Mouse (Mus musculus) erythroblast, embryonic 14.5 days (primary cell): ENCODE data around the gene Pigp. TPM values are rescaled to one million over a fixed set of nuclear protein-coding genes. Genes with fewer than 3 reads are reported as not detected.
"Not testable (repeated sequence)": the region's sequence is repeated elsewhere in the genome, so short reads cannot be mapped to it uniquely, and the experiment has no call there.

Experiments
- H3K27me3 ChIP-seq: 2 replicates; pipeline ENCODE4 v1.6.1; 2012; ENCODE audit warnings: inconsistent platforms; ENCODE audit not compliant: control insufficient read depth
- H3K36me3 ChIP-seq: 2 replicates; pipeline ENCODE4 v1.6.1; 2012; ENCODE audit warnings: mild to moderate bottlenecking, inconsistent platforms; ENCODE audit not compliant: control insufficient read depth
- H3K4me1 ChIP-seq: 2 replicates; pipeline ENCODE4 v1.6.1; 2012; ENCODE audit warnings: inconsistent platforms; ENCODE audit not compliant: control insufficient read depth
- H3K4me3 ChIP-seq: replicated peaks from 2 replicates; pipeline ENCODE3; 2012; ENCODE audit warnings: moderate library complexity, mild to moderate bottlenecking, inconsistent platforms
- H3K9me3 ChIP-seq: 2 replicates; pipeline ENCODE4 v1.6.1; 2012; ENCODE audit warnings: low read length, inconsistent platforms, mixed read lengths; ENCODE audit not compliant: control insufficient read depth
- GATA1 ChIP-seq: IDR thresholded peaks from 2 replicates; pipeline ENCODE4 v1.6.1; 2012; ENCODE audit warnings: low read length, inconsistent platforms, mixed read lengths
- TAL1 ChIP-seq: IDR thresholded peaks from 3 replicates; pipeline ENCODE4 v1.6.1; 2012; ENCODE audit warnings: low read length, inconsistent platforms, mixed read lengths
- polyA plus RNA-seq: library from polyadenylated mRNA; stranded (reverse); fragments of >175 nt; gene quantifications from 2 replicates; pipeline ENCODE4 v1.2.3, GENCODE M21; 2012

Gene Pigp
- polyA plus RNA-seq, 1 experiment = 0.69 TPM

- no peaks in the 10 kb centered on the region for H3K4me1 ChIP-seq
- TF ChIP-seq GATA1 (no peak), TAL1 (no peak)
- no peaks in the 10 kb centered on the region for H3K36me3 ChIP-seq
- no peaks in the 10 kb centered on the region for H3K9me3 ChIP-seq
- H3K27me3 ChIP-seq = no peaks in the 10 kb centered on the region
- H3K4me3 ChIP-seq = no peak overlapping the region
Measured at GRCm38 (mm10) chr16:94349588-94350286, 21.9 kb downstream of the Pigp start.

GRCm38 (mm10) chr16:94348779-94349178 is 22.9 kb downstream of the Pigp start:
- Histone ChIP-seq H3K36me3 (no peaks in the 10 kb centered on the region), H3K4me3 (no peak overlapping the region), H3K4me1 (no peaks in the 10 kb centered on the region), H3K27me3 (no peaks in the 10 kb centered on the region), H3K9me3 (no peaks in the 10 kb centered on the region)
- TF ChIP-seq TAL1 (no peak), GATA1 (no peak)

- no peaks in the 10 kb centered on the region for H3K27me3 ChIP-seq
- no peaks in the 10 kb centered on the region for H3K9me3 ChIP-seq
- H3K4me1 ChIP-seq = no peaks in the 10 kb centered on the region
- H3K4me3 ChIP-seq = no peak overlapping the region
- no peaks in the 10 kb centered on the region for H3K36me3 ChIP-seq
- no peak for TF ChIP-seq TAL1
- TF ChIP-seq GATA1 = no peak
Measured at GRCm38 (mm10) chr16:94347080-94347731, 24.4 kb downstream of the Pigp start.

- Histone ChIP-seq H3K36me3 (no peaks in the 10 kb centered on the region), H3K4me1 (no peaks in the 10 kb centered on the region), H3K4me3 (no peak overlapping the region), H3K27me3 (no peaks in the 10 kb centered on the region), H3K9me3 (no peaks in the 10 kb centered on the region)
- no peak for TF ChIP-seq GATA1
- TF ChIP-seq TAL1 = no peak
Measured at GRCm38 (mm10) chr16:94345733-94346132, 25.9 kb downstream of the Pigp start.

DNA sequence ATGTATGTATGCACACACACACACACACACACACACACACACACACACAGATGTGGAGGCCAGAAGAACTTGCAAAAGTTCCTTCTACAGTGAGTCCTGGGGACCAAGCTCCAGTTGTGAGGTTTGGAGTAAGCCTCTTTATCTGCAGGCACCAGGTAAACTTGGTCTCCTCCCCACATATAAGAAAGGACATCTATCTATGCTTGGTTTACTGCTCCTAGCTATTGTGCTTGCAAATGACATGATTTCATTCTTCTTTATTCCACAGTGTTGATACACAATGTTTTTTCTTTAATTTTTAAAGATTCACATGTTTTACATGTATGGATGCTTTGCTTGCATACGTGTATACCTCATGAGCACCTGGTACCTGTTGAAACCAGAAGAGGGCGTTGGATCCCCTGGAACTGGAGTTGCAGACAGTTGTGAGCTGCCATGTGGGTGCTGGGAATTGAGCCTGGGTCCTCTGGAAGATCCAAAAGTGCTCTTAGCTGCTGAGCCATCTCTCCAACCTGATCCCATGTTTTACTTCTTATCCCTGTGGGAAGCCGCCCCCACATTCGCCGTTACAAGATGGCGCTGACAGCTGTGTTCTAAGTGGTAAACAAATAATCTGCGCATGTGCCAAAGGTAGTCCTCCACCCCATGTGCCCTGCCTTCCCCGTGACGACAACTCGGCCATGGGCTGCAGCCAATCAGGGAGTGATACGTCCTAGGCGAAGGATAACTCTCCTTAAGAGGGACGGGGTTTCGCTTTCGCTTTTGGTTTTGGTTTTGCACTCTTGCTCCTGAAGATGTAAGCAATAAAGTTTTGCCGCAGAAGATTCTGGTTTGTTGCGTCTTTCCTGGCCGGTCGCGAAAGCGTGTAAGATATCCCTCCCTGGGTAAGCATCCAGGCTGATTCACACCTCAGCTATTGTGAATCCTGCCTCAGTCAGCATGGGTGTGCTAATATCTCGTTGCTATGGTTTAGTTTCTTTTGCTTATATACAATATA is 32.2 kb downstream of the Pigp start:
- H3K9me3 ChIP-seq, H3K36me3 ChIP-seq, H3K27me3 ChIP-seq, H3K4me1 ChIP-seq, H3K4me3 ChIP-seq: not testable (repeated sequence)

DNA sequence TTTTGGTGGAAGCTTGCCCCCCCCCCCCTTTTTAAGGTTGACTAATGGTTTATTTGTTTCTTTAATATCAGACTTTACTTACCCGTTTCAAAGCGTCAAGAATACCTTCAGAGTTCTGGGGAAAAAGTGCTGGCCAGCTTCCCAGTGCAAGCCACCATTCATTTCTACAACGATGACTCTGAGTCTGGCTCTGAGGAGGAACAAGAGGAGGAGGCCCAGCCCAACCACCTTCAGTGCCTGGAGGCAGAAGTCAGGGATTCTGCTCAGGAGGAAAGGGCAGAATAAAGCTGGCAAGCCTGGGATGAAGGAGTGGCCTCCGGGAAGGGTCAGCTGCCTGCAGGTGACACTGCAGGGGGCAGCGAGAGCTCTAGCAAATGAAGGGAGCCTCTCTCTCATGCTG is 36.0 kb downstream of the Pigp start:
- Histone ChIP-seq H3K9me3 (no peaks in the 10 kb centered on the region), H3K36me3 (no peaks in the 10 kb centered on the region), H3K4me1 (no peaks in the 10 kb centered on the region), H3K27me3 (no peaks in the 10 kb centered on the region), H3K4me3 (no peak overlapping the region)
- TF ChIP-seq GATA1 = no peak
- no peak for TF ChIP-seq TAL1

DNA sequence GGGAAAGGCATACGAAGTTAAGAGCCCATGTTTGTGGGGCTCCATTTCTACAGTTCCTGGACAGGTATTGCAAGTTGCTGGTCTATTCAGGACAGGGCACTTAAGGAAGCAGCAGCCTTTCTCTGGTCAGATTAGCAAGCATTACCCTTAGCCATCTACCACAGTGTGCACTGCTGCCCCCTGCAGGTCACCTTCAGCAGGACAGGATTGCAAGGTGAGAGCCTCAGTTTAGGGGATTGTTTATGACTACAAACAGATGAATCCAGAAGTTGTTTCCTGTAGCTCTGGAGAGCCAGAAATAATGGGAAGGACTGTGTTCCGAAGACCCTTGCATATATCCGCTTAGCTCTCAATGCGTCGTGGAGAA is 39.8 kb downstream of the Pigp start:
- H3K36me3 ChIP-seq = no peaks in the 10 kb centered on the region
- H3K4me3 ChIP-seq = no peak overlapping the region
- no peaks in the 10 kb centered on the region for H3K9me3 ChIP-seq
- H3K27me3 ChIP-seq = peaks cover 23% of the 10 kb centered on the region
- H3K4me1 ChIP-seq = peaks cover 22% of the 10 kb centered on the region
- no peak for TF ChIP-seq TAL1
- TF ChIP-seq GATA1 = no peak

GRCm38 (mm10) chr16:94331233-94331885 is 40.3 kb downstream of the Pigp start:
- peaks cover 23% of the 10 kb centered on the region for H3K27me3 ChIP-seq

DNA sequence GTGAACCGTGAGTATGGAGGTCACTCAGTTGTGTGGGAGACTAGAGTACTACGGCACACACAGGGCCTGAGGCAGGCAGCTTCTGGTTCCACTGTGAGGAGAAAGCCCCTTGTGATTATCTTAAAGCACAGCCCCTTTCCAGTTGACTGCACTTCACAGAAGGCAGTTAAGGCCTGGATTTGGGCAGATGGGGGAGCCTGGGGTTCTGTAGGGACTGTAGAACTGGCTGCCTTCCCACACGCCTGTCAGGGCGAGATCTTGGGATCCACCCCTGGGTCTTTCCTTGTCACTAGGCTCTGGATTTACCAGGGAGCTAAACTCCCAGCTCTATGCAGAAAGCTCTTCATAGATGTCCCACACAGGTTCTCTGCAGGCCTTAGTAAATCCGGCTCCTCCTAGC is 41.2 kb downstream of the Pigp start:
- H3K27me3 ChIP-seq = peaks cover 23% of the 10 kb centered on the region
- TF ChIP-seq TAL1 (no peak), GATA1 (no peak)
- H3K36me3 ChIP-seq = no peaks in the 10 kb centered on the region
- peaks cover 32% of the 10 kb centered on the region for H3K4me1 ChIP-seq
- no peak overlapping the region for H3K4me3 ChIP-seq
- H3K9me3 ChIP-seq = no peaks in the 10 kb centered on the region

More at GRCm38 (mm10) chr16:94331233-94331885, 40.3 kb downstream of the Pigp start:
- TF ChIP-seq GATA1 (no peak), TAL1 (no peak)
- Histone ChIP-seq H3K36me3 (no peaks in the 10 kb centered on the region), H3K9me3 (no peaks in the 10 kb centered on the region), H3K4me1 (peaks cover 24% of the 10 kb centered on the region), H3K4me3 (no peak overlapping the region)
